Mouse (Mus musculus): ENCODE data around the gene Gnb1l.
"Not testable (repeated sequence)": the region's sequence is repeated elsewhere in the genome, so short reads cannot be mapped to it uniquely, and the experiment has no call there.

Gnb1l gene

DNA sequence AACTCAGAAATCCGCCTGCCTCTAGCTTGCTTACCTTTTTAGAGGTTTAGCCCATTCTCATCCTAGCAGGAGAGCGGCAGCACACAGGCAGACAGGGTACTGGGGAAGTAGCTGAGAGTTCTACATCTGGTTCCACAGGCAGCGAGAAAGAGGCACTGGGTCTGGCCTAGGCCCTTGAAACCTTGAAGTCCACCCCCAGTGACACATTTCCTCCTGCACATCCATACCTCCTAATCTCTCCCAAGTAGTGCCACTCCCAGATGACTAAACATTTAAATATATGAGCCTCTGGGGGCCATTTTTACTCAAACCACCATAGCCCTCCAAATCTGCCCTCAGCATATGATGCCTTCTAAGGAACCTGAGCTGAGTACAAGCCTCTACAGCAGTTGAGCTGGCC, 16.1 kb upstream of the Gnb1l start:
- no peak for DNase-seq (ENCODE audit: low read depth, low spot score)

DNA sequence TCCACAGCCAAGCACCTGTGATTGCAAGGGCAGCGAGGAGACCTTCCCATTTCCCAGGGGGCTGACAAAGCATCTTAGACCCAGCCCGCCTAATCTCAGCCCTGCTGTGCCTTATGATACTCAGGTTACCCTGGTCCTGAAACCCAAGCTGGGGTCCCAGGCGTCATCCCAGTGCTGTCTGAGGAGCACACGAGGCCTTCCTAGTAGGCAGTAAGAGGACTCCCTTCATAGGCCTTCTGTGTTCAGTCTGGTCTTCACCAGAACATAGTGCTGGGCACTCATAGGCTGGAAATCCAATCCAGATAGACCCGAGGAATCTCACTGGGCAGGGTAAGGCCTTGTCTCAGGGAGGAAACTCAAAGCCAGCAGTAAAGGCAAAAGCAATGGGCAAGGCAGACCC, 14.7 kb upstream of the Gnb1l start:
- no peak for DNase-seq (ENCODE audit: low read depth, low spot score)

DNA sequence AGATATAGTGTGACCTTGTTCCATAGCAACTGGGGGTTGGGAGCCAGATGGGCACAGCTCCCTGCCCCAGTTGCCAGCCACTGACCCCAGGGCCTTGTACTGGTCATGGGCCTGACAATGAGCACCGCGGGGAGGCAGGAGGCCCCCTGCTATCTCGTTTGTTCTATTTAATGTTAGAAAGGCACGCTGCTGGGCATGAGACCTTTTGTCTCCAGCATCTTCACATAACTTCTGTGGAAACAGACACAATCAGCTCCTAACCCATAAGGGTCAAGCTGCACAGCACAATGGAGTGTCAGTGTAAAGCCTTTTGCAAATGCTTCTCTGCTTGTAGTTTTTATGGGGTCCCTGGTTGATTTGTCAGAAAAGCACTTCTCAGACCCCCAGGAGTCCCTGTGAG, 14.1 kb upstream of the Gnb1l start:
- no peak for DNase-seq (ENCODE audit: low read depth, low spot score)

DNA sequence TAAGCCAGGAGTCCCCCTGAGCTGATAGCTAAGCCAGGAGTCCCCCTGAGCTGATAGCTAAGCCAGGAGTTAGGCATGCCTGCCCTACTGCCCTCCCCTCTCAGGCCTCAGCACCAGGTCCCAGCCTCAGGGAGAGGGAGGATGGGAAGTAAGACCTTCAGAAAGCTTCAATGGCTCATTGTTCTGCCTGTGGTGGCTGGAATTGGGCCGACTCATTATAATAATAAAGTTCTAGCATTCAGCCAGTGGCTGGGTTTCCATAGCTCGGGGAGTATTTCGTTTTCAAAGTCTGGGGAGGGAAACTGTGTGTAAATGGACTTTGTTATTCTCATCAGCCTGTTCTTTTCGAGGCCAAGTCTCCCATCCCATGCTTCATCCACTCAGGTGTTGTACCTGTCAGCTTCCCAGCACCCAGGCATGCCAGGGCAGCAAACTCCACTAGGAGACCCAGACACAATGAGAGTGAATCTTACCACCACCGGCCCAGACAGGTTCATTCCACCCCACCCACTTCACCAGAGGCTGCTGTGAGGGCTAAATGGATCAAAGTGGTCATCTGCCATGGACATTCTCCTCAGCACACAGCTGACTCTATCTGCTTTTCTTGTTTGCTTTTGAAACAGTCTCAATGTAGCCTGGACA, 13.6 kb upstream of the Gnb1l start:
- DNase-seq (ENCODE audit: low read depth, low spot score): peak; percentile 43

DNA sequence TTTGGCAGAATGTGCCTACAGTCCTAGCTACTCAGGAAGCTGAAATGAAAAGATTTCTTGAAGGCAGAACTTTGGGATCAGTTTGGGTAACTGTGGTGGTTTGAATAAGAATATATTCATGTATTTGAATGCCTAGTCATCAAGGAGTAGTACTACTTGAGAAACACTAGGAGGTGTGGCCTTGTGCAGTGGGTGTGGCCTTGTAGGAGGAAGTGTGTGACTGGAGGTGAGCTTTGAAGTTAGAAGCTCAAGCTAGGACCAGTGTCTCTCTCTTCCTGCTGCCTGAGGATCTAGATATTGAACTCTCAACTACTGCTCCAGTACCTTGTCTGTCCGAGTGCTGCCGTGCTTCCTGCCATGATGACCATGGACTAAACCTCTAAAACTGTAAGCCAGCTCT, 12.4 kb upstream of the Gnb1l start:
- DNase-seq (ENCODE audit: low read depth, low spot score): peak; percentile 85

DNA sequence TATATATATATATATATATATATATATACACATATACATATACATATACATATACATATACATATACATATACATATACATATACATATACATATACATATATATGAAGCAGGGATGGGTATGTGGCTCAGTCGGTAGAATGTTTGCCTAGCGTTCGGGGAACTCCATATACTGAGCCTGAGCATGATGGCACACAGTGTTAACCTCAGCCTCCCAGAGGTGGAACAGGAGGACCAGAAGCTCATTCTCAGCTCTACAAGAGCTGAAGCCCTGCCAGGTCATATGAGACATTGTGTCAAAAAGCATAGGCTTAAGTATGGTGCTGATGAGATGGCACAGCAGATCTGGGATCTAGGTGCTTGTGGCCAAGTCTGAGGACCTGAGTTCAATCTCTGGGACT, 8.2 kb upstream of the Gnb1l start:
- no peak for DNase-seq (ENCODE audit: low read depth, low spot score)

DNA sequence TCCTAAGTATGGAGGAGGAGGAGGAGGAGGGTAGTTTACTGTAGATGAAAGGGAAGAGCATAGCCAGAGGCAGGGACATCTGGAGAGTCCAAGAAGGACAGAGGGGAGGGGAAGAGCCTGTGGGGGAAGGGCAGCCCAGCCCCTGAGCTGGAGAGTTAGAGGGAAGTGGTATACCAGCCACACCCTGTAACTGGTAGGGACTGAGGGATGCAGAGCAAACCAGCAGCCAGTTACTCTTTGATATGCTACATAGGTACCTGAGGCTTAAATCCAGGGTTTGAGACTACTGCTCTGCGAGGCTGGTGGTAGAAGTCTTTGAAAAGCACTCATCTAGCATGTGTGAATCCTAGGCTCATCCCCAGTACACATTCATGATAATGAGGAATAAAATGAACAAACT, 7.6 kb upstream of the Gnb1l start:
- no peak for DNase-seq (ENCODE audit: low read depth, low spot score)

DNA sequence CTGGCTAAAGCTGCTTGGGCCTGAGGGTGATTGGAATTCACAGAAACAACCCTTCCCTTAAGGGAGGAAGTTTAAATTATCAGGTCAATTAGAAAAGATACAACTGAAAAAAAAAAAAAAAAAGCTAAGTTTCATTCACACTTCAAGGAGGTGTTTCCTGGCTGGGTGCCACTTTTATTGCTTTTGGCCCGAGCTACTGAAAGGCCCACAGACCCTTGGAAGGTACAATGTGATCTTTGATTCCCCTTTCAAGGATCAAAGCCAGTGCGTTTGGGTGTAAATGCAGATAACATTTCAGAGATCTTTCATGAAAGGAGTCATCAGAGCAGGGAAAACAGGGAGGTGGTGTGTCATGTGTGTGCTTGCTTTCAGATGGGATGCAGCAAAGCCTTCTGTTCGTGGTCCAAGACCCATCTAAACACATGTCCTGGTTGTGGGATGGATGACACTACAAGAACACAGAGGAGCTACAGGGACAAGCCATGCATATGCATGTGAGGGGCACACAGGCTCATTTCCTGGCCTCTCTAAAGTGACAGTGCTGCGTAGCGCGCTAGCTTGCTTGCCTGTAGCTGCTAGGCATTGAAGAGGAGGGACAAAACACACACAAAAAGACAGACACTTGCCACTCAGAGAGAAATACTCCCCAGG, 523 bp upstream of the Gnb1l start:
- no peak for DNase-seq (ENCODE audit: low read depth, low spot score)

DNA sequence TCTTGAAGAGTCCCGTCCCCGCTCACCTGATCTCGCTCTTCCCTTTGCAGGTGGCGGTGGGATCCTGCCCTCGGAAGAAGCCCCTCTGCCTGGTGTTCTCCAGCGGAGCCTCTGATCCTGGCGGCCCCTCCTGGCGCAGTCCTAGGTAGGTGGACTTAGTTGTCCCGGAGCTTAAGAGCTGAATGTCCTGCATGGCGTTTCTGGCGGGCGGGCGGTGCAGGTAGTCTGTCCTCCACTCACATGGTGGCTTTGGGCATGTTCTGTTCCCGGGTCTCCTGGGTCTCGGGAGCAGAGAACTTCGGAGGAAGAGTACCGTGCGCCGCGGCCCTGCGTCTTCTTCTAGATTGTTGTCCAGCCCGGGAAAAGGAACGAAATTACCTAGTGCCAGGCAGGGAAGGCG, 483 bp downstream of the Gnb1l start:
- DNase-seq (ENCODE audit: low read depth, low spot score): no peak

DNA sequence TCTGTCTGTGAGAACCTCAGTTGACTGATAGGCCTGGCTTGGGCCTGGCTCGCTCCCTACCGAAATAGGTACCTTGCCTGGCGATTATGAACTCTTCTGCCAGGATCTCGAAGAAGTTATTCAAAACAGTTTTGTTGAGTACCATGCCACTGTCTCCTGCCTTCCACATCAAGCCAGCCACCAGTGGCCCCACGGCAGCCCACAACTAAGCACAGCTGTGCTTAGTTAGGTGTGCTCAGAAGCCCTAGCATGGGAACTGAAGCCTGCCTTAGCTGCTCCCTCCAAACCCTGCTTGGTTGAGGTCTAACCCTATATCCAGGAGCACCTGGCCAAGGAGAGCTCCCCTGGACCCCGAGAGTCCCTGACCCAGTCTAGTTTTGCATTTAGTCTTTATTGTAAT, 3.0 kb downstream of the Gnb1l start:
- no peak for DNase-seq (ENCODE audit: low read depth, low spot score)

DNA sequence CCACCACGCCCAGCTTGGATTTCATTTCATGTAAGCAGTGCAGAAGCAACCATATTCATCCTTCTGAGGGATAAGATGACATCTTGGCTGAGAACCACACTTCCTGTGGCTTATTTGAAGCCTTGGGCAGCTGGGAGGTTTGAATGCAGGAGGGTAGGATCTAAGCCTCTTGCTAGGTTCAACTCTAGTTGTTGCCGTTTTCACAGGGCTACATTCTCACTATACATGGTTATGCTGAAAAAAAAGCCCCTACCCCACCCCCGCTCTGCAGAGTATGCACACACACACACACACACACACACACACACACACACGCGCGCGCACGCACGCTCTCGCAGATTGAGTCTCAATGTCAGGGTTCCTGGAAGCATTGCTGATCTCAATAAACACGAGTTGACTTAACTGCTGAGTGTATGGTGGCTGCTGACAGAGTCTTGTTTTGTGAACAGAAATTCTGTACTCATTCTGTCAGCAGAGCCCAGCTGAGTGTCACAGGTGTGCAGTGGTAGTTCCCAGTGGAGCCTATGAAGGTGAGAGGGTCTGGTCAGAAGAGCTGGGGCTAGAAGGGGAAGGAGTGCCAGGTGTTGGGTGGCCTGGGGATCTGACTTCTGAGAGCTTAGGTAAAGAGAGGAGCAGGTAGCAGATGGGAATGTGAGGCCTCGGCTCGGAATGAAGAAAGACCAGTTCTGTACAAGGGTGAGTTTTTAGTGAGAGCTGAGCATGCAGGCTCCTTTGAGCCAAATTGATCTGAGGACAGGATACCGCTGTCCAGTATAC, 5.2 kb downstream of the Gnb1l start:
- DNase-seq (ENCODE audit: low read depth, low spot score): no peak

DNA sequence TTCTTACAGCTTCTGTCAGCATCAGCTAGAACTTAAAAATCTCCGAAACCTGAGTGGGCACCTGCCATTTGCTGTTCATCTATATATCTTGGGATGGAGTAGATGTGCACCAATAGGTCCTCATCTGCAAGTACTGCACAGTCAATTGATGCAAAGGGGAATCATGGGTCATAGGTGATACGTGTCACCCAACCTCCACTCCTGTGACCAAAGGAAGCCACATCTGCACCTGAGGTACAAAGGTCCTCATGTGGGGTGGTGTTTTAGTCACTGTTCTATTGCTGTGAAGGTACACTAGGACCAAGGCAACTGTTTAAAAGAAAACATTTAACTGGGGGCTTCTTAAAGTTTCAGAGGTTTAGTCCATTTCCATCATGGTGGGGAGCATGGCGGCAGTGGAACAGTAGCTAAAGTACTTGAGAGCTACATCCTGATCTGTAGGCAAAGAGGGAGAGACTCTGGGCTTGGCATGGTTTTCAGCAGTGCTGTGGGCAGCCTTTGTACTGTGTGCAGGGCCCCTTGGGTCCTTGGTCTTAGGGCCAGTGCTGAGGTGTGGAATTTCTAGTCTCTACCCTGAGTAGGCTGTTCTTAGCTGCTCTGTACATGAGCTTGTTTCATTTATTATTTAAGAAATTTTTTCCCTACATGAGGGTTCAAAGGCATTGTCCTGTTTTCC, 8.1 kb downstream of the Gnb1l start:
- no peak for DNase-seq (ENCODE audit: low read depth, low spot score)

DNA sequence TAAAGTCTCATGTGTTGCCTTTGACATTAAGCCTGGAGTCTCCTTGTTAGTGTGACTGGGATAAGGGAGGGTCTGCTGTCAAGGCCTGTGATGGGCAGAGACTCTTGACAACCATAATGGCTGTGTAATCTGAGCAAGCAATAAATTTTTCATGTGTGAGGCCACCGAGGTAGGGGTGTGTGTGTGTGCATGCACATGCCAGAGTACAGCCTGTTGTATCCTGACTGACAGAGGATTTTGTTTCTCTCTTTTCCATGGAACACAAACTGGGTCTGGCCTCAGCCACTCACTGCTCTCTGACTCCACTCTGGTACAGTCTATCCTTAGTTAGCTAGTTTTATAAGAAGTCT, 8.7 kb downstream of the Gnb1l start:
- DNase-seq (ENCODE audit: low read depth, low spot score): no peak

DNA sequence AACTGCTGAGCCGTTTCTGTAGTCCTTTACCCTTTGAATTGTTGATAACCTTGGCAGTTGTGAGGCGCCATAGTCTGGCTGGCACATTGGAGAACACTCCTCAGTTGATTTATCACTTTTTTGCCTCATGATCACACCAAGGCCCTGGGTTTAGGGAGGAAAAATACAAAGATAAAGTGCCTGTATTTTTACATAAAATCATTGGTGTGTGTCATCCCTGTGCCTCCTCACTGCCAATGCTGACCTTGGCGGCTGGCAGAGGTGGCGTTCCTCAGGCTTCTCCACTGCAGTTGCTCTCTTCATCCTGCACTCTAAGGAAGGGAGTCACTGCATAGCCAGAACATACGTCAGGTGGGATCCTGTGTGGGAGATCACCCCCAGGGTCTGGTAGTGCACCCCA, 13.2 kb downstream of the Gnb1l start:
- no peak for DNase-seq (ENCODE audit: low read depth, low spot score)

DNA sequence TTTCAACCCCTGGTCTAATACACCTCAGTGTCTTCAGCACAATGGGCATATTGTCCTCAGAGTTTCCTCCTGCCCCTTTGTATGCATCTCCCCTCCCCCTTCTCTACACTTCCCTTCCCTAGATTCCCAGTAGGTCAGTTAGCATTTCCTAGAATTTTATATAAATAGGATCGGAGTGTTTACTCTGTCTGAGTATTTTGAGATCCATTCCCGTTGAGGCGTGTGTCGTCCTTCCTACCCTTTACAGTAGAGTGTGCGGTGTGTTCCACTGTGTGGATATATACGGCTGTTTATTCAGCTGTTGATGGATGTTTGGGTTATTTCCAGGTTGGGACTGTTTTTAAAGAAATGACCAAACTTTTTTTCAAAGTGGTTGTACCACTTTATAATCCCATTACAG, 15.0 kb downstream of the Gnb1l start:
- DNase-seq (ENCODE audit: low read depth, low spot score): no peak

DNA sequence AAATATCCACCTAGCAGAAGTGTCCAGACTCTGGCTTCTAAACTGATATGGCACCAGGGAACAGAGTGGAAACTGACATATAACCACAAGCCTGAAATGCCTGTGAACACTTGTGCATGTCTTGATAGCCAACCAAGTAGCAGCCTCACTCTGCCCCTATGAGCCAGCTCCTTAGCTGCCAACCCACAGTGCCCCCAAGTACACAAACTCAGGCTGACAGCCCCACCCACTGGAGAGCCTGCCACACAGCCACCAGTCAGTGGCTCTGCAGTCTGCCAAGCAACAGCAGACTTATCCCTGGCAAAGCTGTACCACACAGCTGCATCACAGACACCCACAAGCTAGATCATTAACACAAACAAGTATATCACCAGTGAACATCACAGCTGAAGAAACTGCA, 19.6 kb downstream of the Gnb1l start:
- DNase-seq (ENCODE audit: low read depth, low spot score): no peak

DNA sequence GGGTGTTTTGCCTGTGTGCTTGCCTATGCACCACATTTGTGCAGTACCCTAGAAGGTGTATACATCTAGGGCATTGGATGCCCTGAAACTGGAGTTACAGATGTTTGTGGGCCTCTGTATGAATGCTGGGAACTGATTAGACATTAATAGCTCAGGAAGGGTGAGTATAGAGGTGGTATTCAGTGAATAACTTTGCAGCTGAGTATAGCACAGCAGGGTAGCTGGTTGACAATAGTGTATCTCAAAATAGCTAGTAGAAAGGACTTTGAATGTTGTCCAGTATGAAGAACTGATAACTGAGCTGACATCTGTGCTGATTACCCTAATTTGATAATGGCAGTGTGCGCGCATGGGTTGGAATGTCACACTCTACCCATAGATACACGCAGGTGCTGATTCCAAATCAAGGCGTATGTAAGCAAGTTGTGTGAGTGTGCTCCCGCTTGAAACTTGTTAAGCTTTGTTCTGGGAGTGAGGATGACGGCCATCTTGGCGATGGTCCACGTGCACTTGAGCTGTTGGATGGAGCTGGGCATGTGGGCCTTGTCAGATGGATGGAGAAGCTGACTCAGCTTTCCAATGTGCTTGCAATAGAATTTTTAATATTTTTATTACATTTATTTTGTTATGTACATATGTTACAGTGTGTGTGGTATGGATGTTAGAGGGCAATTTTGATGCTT, 25.2 kb downstream of the Gnb1l start:
- DNase-seq (ENCODE audit: low read depth, low spot score): no peak

DNA sequence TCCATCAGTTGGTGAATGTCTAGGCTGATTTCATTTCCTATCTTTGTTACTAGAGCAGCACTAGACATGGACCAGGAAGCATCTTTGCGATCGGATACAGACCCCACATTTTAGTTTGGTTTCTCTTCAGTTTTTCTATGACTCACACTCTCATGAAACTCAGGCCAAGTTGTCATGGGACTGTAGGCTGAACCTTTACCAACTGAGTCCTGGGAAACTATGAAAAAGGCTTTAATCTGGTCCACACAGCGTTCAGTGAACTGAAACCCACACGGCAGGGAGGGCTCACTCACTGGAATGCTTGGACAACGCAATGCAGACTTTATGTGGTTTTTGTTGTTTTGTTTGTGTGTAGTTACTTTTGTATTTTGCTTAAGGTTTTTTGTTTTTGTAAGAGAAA, 30.1 kb downstream of the Gnb1l start:
- DNase-seq (ENCODE audit: low read depth, low spot score): no peak

DNA sequence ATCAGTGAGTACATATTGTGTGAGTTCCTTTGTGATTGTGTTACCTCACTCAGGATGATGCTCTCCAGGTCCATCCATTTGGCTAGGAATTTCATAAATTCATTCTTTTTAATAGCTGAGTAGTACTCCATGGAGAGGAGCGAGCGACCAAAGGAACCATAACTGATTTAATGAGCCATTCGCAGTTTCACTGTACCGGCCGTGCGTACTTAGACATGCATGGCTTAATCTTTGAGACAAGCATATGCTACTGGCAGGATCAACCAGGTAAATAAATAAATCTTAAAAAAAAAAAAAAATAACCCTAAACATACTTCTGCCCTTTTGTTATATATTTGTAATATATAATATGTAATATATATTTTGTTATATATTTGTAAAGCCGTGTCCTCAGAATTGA, 34.5 kb downstream of the Gnb1l start:
- DNase-seq (ENCODE audit: low read depth, low spot score): not testable (repeated sequence)

DNA sequence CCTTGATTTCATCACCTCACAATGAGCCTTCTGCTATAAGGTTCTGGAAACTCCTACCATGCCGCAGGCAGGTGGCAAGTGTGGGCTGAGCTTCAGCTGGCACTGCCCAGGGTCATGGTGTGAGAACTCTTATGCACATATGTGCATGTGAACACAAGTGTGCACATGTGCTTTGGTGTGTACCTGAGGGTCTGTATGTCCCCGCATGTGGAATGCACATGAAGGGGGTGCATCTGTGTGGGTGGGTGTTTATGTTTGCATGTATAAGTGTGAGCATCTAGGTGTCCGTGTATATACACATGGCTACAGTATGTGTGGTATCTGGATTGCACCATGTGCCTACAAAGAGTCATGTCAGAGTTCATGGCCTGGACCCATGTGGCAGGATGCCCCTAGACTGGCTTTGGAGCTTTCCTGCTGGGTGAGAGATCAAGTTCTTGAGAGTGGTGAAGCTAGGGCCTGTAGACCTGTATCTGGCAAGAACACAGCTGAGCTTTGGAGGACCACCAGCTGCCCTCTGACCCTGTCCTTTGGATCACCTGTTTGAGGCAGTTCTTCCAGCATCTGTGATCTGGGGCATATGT, 39.0 kb downstream of the Gnb1l start:
- no peak for DNase-seq (ENCODE audit: low read depth, low spot score)

DNA sequence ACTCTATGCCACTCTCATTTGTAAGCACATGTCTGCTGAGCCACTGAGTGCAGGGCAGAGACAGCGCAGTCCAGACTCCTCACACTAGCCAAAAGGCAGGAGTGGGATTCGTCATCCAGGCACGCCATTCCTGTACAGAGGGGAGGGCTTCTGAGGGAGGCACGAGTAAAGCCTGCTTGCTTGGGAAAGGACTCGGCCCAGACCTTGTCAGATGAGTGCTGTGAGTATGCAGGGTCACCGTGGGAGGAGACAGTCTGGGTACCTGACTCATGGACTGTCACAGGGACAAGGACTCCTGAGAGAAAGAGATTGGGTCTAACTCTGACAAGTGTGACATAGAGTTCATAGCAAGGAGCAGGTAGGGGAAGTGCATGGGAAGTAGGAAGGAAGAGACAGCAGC, 40.8 kb downstream of the Gnb1l start:
- DNase-seq (ENCODE audit: low read depth, low spot score): no peak

Data from R1 (cell line).